Mouse (Mus musculus): Measurements from ENCODE around the gene Upk2.

The Upk2 gene

GRCm38 (mm10) chr9:44406906-44407751 lies 47.6 kb downstream of the Upk2 start, which contains the start of the genes Rps25 and Trappc4:
TSS of gene Rps25 (plus strand) at chr9:44407139.
TSS of gene Trappc4 (minus strand) at chr9:44407600.
- peak; percentile 91 for DNase-seq

GRCm38 (mm10) chr9:44405011-44405410 lies 49.8 kb downstream of the Upk2 start:
- no peak for DNase-seq
